Mouse (Mus musculus) heart, postnatal 4 days (tissue): ENCODE data around the gene Slc25a35. TPM values are rescaled to one million over a fixed set of nuclear protein-coding genes. Genes with fewer than 3 reads are reported as not detected.
"Not testable (repeated sequence)": the region's sequence is repeated elsewhere in the genome, so short reads cannot be mapped to it uniquely, and the experiment has no call there.

Source experiments
- DNase-seq: peaks from one replicate; pipeline ENCODE4 v3.0.0; 2021
- total RNA-seq, 2 experiments: library from RNA; stranded (reverse); gene quantifications; 2 replicates each; pipeline ENCODE4 v1.2.3; 2021

The Slc25a35 gene
- 1 to 10 TPM in 1 of 2 experiments, under 1 TPM in 1; 0.91 to 1.4 TPM for total RNA-seq

- peak; percentile 90 for DNase-seq
These were observed at the start of gene Slc25a35 for GRCm38 (mm10) chr11:68967337-68968282. Gene Slc25a35 (plus strand): TSS chr11:68968131.

- no peak for DNase-seq
These were observed 44.7 kb upstream of the Slc25a35 start for GRCm38 (mm10) chr11:68923191-68923590.

GRCm38 (mm10) chr11:68924749-68925148 is 43.2 kb upstream of the Slc25a35 start:
- DNase-seq = no peak

GRCm38 (mm10) chr11:68926981-68927380 is 41.0 kb upstream of the Slc25a35 start, which contains the start of gene Odf4:
Gene Odf4 (minus strand): TSS chr11:68927081.
- DNase-seq = no peak

GRCm38 (mm10) chr11:68929947-68930346 is 38.0 kb upstream of the Slc25a35 start:
- no peak for DNase-seq

GRCm38 (mm10) chr11:68933885-68934507 is 33.9 kb upstream of the Slc25a35 start:
- DNase-seq = no peak

- not testable (repeated sequence) for DNase-seq
These were observed 31.0 kb upstream of the Slc25a35 start for GRCm38 (mm10) chr11:68936951-68937350.

GRCm38 (mm10) chr11:68939451-68940304 is 28.3 kb upstream of the Slc25a35 start:
- peak; percentile 89 for DNase-seq

GRCm38 (mm10) chr11:68940516-68940915 is 27.4 kb upstream of the Slc25a35 start:
- DNase-seq = no peak

GRCm38 (mm10) chr11:68942731-68943130 is 25.2 kb upstream of the Slc25a35 start:
- no peak for DNase-seq

GRCm38 (mm10) chr11:68945245-68945644 is 22.7 kb upstream of the Slc25a35 start:
- no peak for DNase-seq

- no peak for DNase-seq
These were observed 21.9 kb upstream of the Slc25a35 start for GRCm38 (mm10) chr11:68946001-68946400.

GRCm38 (mm10) chr11:68946806-68947440 is 21.0 kb upstream of the Slc25a35 start:
- no peak for DNase-seq

GRCm38 (mm10) chr11:68947542-68947993 is 20.4 kb upstream of the Slc25a35 start:
- no peak for DNase-seq

- no peak for DNase-seq
These were observed 14.0 kb upstream of the Slc25a35 start for GRCm38 (mm10) chr11:68953903-68954302.

- no peak for DNase-seq
These were observed 13.5 kb upstream of the Slc25a35 start for GRCm38 (mm10) chr11:68954408-68954807.

- no peak for DNase-seq
These were observed 12.5 kb upstream of the Slc25a35 start for GRCm38 (mm10) chr11:68955473-68955872.

GRCm38 (mm10) chr11:68956107-68956506 is 11.8 kb upstream of the Slc25a35 start:
- DNase-seq = peak; percentile 46

GRCm38 (mm10) chr11:68956697-68957096 is 11.2 kb upstream of the Slc25a35 start:
- DNase-seq = peak; percentile 50

GRCm38 (mm10) chr11:68957308-68957707 is 10.6 kb upstream of the Slc25a35 start, which contains the start of gene Arhgef15:
Gene Arhgef15 (minus strand): TSS chr11:68957480.
- DNase-seq = no peak

GRCm38 (mm10) chr11:68957971-68958370 is 10.0 kb upstream of the Slc25a35 start:
- DNase-seq = no peak

GRCm38 (mm10) chr11:68961596-68961995 is 6.3 kb upstream of the Slc25a35 start:
- no peak for DNase-seq
